Mouse (Mus musculus): ENCODE results near the gene Cptp.

Gene Cptp

GRCm38 (mm10) chr4:155887674-155888073 lies 18.4 kb upstream of the Cptp start:
- DNase-seq (ENCODE audit: low spot score), result no peak

GRCm38 (mm10) chr4:155886330-155886729 lies 17.1 kb upstream of the Cptp start:
- DNase-seq (ENCODE audit: low spot score), result no peak

- DNase-seq (ENCODE audit: low spot score), result no peak
Observed at GRCm38 (mm10) chr4:155883587-155883986, 14.3 kb upstream of the Cptp start.

GRCm38 (mm10) chr4:155871404-155871803 lies 2.2 kb upstream of the Cptp start:
- DNase-seq (ENCODE audit: low spot score), result no peak

- DNase-seq (ENCODE audit: low spot score), result peak; percentile 3
Observed at GRCm38 (mm10) chr4:155868614-155869298, 484 bp downstream of the Cptp start.

GRCm38 (mm10) chr4:155863001-155863400 lies 6.2 kb downstream of the Cptp start, which contains the start of gene Tas1r3:
Tas1r3 (minus strand) TSS chr4:155863362.
- no peak for DNase-seq (ENCODE audit: low spot score)

- DNase-seq (ENCODE audit: low spot score), result no peak
Observed at GRCm38 (mm10) chr4:155861787-155862186, 7.5 kb downstream of the Cptp start.

- DNase-seq (ENCODE audit: low spot score), result peak; percentile 82
Observed at GRCm38 (mm10) chr4:155859318-155859717, 9.9 kb downstream of the Cptp start.

- DNase-seq (ENCODE audit: low spot score), result no peak
Observed at GRCm38 (mm10) chr4:155856881-155857280, 12.4 kb downstream of the Cptp start.

- no peak for DNase-seq (ENCODE audit: low spot score)
Observed at GRCm38 (mm10) chr4:155856071-155856470, 13.2 kb downstream of the Cptp start.

GRCm38 (mm10) chr4:155854991-155855390 lies 14.2 kb downstream of the Cptp start:
- no peak for DNase-seq (ENCODE audit: low spot score)

GRCm38 (mm10) chr4:155853421-155853820 lies 15.8 kb downstream of the Cptp start:
- no peak for DNase-seq (ENCODE audit: low spot score)

GRCm38 (mm10) chr4:155851951-155852411 lies 17.3 kb downstream of the Cptp start:
- DNase-seq (ENCODE audit: low spot score), result no peak

GRCm38 (mm10) chr4:155851368-155851767 lies 17.9 kb downstream of the Cptp start:
- no peak for DNase-seq (ENCODE audit: low spot score)

- no peak for DNase-seq (ENCODE audit: low spot score)
Observed at GRCm38 (mm10) chr4:155849792-155850451, 19.3 kb downstream of the Cptp start.

- DNase-seq (ENCODE audit: low spot score), result no peak
Observed at GRCm38 (mm10) chr4:155849391-155849790, 19.8 kb downstream of the Cptp start.

- peak; percentile 22 for DNase-seq (ENCODE audit: low spot score)
Observed at GRCm38 (mm10) chr4:155848434-155849095, 20.7 kb downstream of the Cptp start.

GRCm38 (mm10) chr4:155847591-155848352 lies 21.5 kb downstream of the Cptp start:
- DNase-seq (ENCODE audit: low spot score), result peak; percentile 37

- peak; percentile 91 for DNase-seq (ENCODE audit: low spot score)
Observed at GRCm38 (mm10) chr4:155846871-155847578, 22.2 kb downstream of the Cptp start, which contains the start of gene Dvl1. Dvl1 (plus strand) TSS chr4:155847402.

- no peak for DNase-seq (ENCODE audit: low spot score)
Observed at GRCm38 (mm10) chr4:155843231-155843630, 26.0 kb downstream of the Cptp start.

- DNase-seq (ENCODE audit: low spot score), result no peak
Observed at GRCm38 (mm10) chr4:155841651-155842270, 27.5 kb downstream of the Cptp start.

Data from embryo, embryonic 10.5 days (tissue).